Mouse (Mus musculus) layer of hippocampus, adult 11-12 months (tissue): Measurements from ENCODE around the gene Dtx3l.
"Not testable (repeated sequence)": the region's sequence is repeated elsewhere in the genome, so short reads cannot be mapped to it uniquely, and the experiment has no call there.

Experiments
- DNase-seq: peaks from one replicate; pipeline ENCODE4 v3.0.0; 2022; ENCODE audit warnings: low spot score

Dtx3l gene

GRCm38 (mm10) chr16:35938211-35939151, at the start of gene Dtx3l, which contains the start of gene Parp9:
Gene Dtx3l (minus strand): TSS chr16:35939151.
Gene Parp9 (plus strand): TSS chr16:35938470.
- peak; percentile 45 for DNase-seq

DNA sequence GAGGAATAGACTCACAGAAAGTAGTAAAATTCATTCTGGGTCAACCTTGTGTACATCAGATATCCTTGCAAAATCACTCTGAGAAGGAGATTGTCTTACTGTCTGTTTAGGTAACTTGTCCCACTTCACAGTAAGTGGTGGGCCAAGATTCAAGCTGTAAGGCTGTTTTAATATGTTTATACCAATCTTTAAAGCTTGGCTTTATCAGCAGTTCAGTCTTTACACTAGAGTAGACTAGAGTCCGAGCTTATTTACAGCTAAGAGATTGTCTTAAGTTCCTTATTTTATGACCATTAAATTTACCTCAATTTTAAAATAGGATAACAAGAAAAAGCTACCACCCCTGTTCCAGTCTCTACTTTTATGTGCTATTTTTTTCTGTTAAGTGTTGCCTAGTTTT, 49.0 kb upstream of the Dtx3l start:
- no peak for DNase-seq

- no peak for DNase-seq
Observed at GRCm38 (mm10) chr16:35984471-35984870, 45.5 kb upstream of the Dtx3l start.

DNA sequence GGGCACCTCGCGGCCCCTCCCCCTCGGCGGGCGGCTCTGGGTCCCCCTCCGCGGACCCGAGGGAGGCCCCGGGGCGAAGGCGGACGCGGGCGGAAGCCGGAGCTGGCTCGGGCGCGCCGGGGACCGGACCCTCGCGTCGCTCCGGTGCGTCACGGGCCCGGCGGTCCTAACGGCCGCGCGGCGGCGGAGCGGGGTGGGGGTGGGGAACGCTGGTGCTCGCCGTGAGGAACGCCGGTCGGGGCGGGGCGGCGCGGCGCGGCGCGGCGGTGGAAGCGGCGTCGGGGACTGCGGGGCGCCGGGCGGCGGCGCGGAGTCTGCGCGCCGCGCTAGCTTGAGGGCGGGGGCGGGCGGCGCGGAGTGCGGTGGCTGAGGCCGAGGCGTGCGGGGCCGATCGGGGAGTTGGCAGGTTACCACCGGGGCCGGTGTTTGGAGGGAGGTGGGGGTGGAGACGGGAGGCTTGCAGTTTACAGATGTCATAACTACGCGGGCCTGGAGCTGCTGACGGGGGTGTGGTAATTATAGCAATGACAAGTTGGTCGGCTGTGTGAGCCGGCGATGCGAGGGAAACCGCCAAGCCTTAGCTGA, 44.7 kb upstream of the Dtx3l start:
- peak; percentile 65 for DNase-seq

DNA sequence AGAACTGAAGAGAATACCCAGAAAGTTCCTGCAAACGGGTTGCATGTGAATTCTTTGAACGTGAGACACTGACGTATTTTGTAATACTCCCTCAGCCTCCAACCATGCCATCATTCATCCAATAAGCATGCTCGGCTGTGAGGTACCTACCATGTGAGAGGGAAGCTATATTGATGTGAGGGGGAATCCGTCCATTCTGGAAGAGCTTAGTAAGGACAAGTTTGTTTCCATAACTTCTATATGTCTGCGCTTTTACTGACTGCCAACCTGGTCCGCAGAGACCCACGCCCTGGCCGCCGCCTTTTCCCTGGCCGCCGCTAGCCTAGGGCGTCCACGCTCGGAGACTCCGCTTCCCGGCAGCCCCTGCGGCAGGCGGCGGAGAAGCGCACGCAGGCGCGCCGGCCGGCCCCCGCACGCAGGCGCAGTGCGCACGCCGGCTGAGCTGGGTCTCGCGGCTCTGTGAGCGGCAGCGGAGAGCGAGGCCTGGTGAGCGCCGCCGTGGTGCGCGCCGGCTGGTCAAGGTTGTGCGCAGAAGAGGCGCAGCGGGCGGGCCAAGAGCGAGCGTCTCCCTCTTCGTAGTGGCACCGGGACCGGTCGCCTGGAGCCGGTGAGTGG, 44.1 kb upstream of the Dtx3l start:
- peak; percentile 89 for DNase-seq

DNA sequence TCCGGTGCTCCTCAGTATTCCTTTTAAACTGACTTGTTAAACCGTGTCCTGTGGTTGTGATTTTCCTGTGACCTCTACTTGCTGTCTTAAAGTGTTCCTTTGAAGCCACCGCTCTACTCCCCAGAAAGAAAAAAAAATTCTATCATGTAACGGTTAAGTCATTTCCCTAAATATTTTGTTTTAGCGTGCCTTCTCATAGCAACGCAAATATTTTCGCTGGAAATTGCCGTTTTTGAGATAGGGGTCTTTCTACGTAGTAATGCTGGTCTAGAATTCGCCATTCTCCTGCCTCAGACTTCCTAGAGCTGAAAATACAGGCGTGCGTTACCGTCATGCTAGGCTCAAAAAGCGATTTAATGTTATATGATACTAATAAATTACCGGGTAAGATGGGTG, 43.6 kb upstream of the Dtx3l start:
- peak; percentile 8 for DNase-seq

DNA sequence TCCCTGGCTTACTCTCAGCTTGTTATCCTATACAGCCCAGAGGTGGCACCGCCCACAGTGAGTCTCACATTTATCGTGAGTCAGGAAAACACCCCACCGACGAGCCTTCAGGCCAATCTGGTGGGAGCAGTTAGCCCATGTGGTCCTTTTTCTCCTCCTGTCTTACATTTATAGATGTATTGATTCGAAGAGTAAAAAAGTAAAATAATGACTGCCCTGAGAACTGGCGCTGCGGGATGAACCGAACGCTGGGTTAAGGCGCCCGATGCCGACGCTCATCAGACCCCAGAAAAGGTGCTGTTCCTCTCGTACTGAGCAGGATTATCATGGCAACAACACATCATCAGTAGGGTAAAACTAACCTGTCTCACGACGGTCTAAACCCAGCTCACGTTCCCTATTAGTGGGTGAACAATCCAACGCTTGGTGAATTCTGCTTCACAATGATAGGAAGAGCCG, 42.4 kb upstream of the Dtx3l start:
- DNase-seq, result peak; percentile 100

DNA sequence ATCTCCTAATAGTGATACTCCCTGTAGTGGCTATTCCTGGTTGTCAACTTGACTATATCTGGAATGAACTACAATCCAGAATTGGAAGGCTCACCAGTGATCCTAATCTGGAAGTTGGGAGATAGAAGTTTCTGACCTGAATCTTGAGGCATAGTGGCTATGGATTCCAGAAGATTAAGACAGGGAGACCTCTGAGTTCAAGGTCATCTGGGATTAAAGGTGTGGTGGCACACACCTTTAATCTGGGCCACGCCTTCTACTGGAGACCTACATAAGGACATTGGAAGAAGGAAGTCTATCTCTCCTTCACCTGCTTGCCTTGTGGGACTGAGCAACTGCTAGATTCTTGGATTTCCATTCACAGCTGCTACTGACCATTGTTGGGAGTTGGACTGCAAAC, 39.5 kb upstream of the Dtx3l start, which contains the start of gene Kpna1:
TSS of gene Kpna1 (plus strand) at position 301 of the 400 bp plus-strand sequence.
- not testable (repeated sequence) for DNase-seq

- DNase-seq, result no peak
Observed at GRCm38 (mm10) chr16:35974021-35974420, 35.1 kb upstream of the Dtx3l start.

GRCm38 (mm10) chr16:35968149-35968548, 29.2 kb upstream of the Dtx3l start:
- DNase-seq, result no peak

GRCm38 (mm10) chr16:35967319-35967718, 28.4 kb upstream of the Dtx3l start:
- no peak for DNase-seq

GRCm38 (mm10) chr16:35966411-35967115, 27.6 kb upstream of the Dtx3l start:
- no peak for DNase-seq

GRCm38 (mm10) chr16:35965991-35966390, 27.0 kb upstream of the Dtx3l start:
- DNase-seq, result not testable (repeated sequence)

DNA sequence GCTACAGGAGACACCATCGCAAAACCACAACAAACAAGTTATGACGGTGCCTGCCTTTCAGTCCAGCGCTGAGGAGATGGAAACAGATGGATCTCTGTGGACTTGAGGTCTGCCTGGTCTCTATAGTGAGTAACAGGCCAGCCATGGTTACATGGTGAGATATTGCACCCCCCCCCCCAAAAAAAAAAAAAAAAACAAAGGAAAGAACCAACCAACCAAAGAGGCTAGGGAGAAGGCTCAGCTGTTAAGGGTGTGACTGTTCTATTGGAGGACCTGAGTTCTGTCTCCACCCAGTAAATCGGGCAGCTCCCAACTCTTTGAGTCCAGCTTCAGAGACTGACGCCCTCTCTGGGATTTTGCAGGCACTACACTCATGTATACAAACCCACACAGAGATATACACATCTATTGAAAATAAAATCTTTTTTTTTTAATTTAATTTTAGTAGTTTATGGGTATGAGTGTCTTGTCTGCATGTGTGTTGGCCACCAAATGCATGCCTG, 13.7 kb upstream of the Dtx3l start:
- no peak for DNase-seq

DNA sequence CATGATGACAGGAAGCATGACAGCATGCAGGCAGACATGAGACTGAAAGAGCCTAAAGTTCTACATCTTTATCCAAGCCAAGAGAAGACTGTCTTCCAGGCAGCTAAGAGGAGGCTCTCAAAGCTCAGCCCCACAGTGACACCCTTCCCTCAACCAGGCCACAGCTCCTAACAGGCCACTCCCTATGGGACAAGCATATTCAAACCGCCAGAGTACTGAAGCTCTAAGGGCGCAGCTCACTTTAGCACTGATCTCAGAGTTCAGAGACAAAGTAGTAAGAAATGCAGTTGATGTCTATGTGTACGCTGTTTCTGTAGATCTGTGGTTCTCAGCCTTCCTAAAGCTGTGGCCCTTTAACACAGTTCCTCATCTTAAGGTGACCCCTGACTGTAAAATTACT, 12.3 kb upstream of the Dtx3l start:
- no peak for DNase-seq

DNA sequence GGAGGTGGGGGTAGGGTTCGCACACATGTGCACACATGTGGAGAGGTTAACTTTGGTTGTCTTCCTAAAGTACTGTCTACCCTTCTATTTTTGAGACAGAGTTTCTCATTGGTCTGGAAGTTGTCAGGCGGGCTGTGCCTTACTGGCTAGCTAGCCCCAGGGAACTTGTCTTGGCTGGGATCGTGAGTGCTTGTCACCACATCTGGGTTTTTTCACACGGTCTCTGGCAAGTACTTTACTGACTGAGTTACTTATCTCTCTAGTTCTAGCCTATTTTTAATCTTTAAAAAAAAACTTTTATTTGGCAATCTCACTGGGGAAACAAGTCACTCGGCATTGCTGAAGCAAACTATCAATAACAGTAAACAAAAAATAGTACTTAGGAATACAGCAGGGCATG, 10.3 kb upstream of the Dtx3l start:
- DNase-seq, result no peak

- DNase-seq, result no peak
Observed at GRCm38 (mm10) chr16:35941382-35941781, 2.4 kb upstream of the Dtx3l start.

DNA sequence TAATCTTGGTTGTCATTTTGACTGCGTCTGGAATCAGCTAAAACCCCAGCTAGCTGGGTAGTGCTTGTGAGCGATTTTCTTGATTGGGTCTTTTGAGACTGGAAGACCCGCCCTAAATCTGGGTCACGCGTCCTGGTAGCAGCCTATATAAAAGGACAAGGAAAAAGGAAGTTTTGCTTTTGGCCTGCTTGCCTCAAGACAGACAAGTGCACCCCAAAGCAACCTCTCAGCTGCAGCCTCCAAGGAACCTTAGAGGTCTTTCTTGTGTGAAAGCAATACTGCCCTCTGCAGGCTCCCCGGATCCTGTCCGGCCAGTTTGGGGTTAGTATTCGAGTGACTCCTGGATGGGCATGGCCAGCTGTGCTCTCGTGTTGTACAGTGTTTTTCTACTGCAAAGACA, 739 bp upstream of the Dtx3l start:
- DNase-seq, result peak; percentile 85

GRCm38 (mm10) chr16:35939261-35939660, 310 bp upstream of the Dtx3l start:
- DNase-seq, result no peak

DNA sequence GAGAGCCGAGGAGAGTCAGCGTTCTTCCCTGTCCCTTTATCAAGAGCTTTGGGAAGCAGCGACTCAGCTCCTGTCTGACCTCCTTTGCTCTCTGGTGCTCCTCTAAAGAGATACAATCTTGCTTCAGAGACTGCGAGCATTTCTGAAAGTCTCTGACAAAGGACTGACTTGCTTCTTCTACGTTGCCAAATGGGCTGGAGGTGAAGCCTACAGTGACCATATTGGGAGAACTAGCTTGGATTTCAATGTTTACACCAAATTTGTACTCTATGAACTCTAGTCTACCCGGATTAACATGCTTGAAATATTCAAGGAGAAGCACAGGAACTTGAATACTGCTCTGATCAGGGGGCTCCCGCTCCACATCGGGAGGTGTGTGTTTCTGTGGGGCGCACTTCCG, 5.8 kb downstream of the Dtx3l start:
- DNase-seq, result no peak

DNA sequence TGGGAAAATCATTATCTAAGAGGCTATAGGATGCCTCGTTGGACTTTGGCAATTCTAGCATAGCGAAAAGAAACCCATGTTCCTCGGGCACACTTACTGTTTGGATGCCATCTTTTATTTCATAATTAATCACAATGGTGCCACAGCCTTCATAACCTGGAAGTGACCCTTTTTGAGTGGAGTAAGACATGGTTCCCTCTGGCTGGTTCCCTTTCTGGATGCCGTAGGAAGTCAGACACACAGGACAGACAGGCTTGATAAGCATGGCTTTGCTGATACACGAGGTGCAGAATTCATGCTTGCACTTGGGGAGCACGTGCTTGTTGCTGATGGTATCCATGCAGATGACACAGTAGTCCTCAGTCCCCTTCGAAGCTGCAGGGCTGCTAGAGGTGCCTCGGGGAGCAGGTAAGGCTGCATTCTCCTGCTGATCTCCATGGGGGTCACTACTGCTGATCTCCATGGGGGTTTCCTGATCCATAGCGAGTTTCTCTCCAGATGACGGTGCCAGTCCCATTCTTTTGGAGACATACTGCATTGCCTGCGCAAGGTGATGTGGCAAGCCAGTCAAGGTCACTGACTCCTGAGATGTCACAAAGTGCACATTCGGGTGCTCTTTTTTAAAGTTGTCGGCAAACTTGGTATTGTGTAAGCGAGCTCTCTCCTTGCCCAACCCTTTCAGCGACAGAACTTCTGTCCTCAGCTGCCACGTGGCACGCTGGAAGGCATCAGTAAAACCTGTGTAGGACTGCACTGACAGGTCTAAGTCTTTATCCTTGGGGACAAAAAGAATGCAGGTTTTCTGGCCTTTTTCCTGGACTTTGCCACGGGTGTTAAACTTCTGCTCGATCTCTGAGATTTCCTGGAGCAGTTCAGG, 6.5 kb downstream of the Dtx3l start:
- DNase-seq, result no peak
